Mouse (Mus musculus) forebrain, embryonic 14.5 days (tissue): ENCODE data around the gene Mob3c. TPM values are rescaled to one million over a fixed set of nuclear protein-coding genes. Genes with fewer than 3 reads are reported as not detected.

Experiments
- ATAC-seq: fragments of 200-750 bp; cut with Nextera tagmentation; 2 replicates; pipeline ENCODE4 v1.8.0; 2017; ENCODE audit warnings: mild to moderate bottlenecking, moderate library complexity
- DNase-seq: peaks from one replicate; pipeline ENCODE4 v3.0.0-alpha.2; 2015; ENCODE audit warnings: low spot score
- H3K27ac ChIP-seq: fragments of 300-500 bp; sonication (generic); 2 replicates; pipeline ENCODE4 v1.5.1; 2014; ENCODE audit warnings: low read depth, mild to moderate bottlenecking, control low read depth, low read length, moderate library complexity
- H3K27me3 ChIP-seq: fragments of 300-500 bp; sonication (generic); replicated peaks from 2 replicates; pipeline ENCODE4 v1.6.1; 2014; ENCODE audit warnings: low read length, control low read depth, mixed read lengths; ENCODE audit not compliant: control insufficient read depth, insufficient read depth
- H3K36me3 ChIP-seq: fragments of 300-500 bp; sonication (generic); 2 replicates; pipeline ENCODE4 v1.6.1; 2014; ENCODE audit warnings: low read length, control low read depth; ENCODE audit not compliant: control insufficient read depth, insufficient read depth
- H3K4me1 ChIP-seq: fragments of 300-500 bp; sonication (generic); 2 replicates; pipeline ENCODE4 v1.6.1; 2014; ENCODE audit warnings: antibody characterized with exemption, low read length, control low read depth; ENCODE audit not compliant: control insufficient read depth, insufficient read depth
- H3K4me2 ChIP-seq: fragments of 300-500 bp; sonication (generic); 2 replicates; pipeline ENCODE4 v1.6.1; 2014; ENCODE audit warnings: mild to moderate bottlenecking, control low read depth, low read length
- H3K4me3 ChIP-seq: fragments of 300-500 bp; sonication (generic); 2 replicates; pipeline ENCODE4 v1.5.1; 2014; ENCODE audit warnings: low read depth, low read length, control low read depth
- H3K9ac ChIP-seq: fragments of 300-500 bp; sonication (generic); 2 replicates; pipeline ENCODE4 v1.6.1; 2014; ENCODE audit warnings: mild to moderate bottlenecking, low read length, control low read depth, moderate library complexity
- H3K9me3 ChIP-seq: fragments of 300-500 bp; sonication (generic); replicated peaks from 2 replicates; pipeline ENCODE4 v1.6.1; 2016; ENCODE audit warnings: low read length, control low read depth, mixed read lengths; ENCODE audit not compliant: control insufficient read depth
- WGBS: fragments of 180-500 bp; shearing (Covaris S2); extraction: QIAGEN DNeasy Blood & Tissue Kit; methylation state at CpG from one replicate; pipeline ENCODE4 v1.1.7; 2014; 5-methylcytosine and 5-hydroxymethylcytosine counted together
- polyA plus RNA-seq: library from polyadenylated mRNA; unstranded; fragments of >200 nt; fragmentation: Nextera tagmentation; extraction: Ambion mirVana; gene quantifications from 2 replicates; pipeline ENCODE4 v1.2.1, GENCODE M21; 2014

The Mob3c gene
- polyA plus RNA-seq, 1 experiment from 2014 or later = 3.1 TPM

DNA sequence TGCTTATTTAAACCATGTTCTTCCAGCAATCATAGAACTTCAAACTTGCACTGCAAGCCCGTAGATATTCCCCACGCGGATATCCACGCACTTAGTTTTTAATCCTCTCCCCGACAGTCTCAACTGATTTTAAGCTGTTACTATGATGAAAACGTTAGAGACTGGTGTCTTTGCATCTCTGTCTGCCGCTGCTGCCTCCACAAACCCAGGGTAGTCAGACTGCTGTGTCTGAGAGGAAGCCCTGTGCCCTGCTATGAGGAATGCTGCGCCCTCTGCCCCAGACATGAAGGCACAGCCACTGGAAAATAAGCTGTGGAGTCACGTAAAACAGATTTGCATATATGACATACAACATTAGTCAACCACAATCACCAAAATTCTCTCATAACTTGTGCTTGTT, 50.9 kb downstream of the Mob3c start:
- Histone ChIP-seq H3K4me3 (no peak overlapping the region), H3K4me1 (peaks cover 26% of the 10 kb centered on the region), H3K36me3 (0 out of 2 replicates have a peak, but pooled peaks cover 4% of the 10 kb centered on the region), H3K9ac (no peak overlapping the region), H3K27me3 (no peaks in the 10 kb centered on the region), H3K27ac (0 out of 2 replicates have a peak overlapping the region, but pooled peaks have one; percentile 14), H3K9me3 (no peaks in the 10 kb centered on the region), H3K4me2 (no peak overlapping the region; the same call in 1 of the 2 replicates)
- ATAC-seq (no peak), DNase-seq (no peak)
- 37% methylated on average over 9 of the region's 9 CpGs for WGBS

- ATAC-seq (peak; percentile 41; the same call in 1 of the 2 replicates), DNase-seq (peak; percentile 84)
- H3K4me1 ChIP-seq = peaks cover 26% of the 10 kb centered on the region
- 0% methylated on average over 1 of the region's 1 CpGs for WGBS
- H3K9ac ChIP-seq = no peak overlapping the region
- no peaks in the 10 kb centered on the region for H3K27me3 ChIP-seq
- no peak overlapping the region; the same call in 1 of the 2 replicates for H3K27ac ChIP-seq
- no peak overlapping the region for H3K4me2 ChIP-seq
- no peaks in the 10 kb centered on the region for H3K36me3 ChIP-seq
- no peak overlapping the region for H3K4me3 ChIP-seq
- no peaks in the 10 kb centered on the region for H3K9me3 ChIP-seq
Observed at GRCm38 (mm10) chr4:115881183-115881582, 53.3 kb downstream of the Mob3c start.

DNA sequence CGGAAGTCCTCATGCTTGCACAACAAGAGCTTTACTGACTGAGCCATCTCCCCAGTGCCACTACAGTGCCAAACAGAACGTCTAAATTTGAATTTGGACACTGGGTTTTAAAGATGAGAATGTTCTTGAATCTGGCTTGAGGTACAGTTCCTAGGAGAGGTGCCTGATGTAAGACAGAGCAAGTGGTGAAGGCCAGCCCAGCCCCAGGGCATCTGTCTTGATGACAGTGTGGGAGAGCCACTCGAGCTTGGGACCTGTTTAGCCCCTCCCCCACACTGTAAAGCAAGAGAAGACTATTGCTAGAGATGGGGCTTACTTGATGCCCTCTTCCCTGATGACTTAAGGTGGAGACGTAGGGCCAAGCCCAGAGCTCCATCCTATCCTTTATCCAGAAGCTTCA, 54.3 kb downstream of the Mob3c start:
- Histone ChIP-seq H3K4me2 (no peak overlapping the region), H3K9me3 (no peaks in the 10 kb centered on the region), H3K4me1 (peaks cover 26% of the 10 kb centered on the region), H3K27ac (no peak overlapping the region; the same call in 1 of the 2 replicates), H3K36me3 (no peaks in the 10 kb centered on the region), H3K4me3 (no peak overlapping the region), H3K27me3 (no peaks in the 10 kb centered on the region), H3K9ac (no peak overlapping the region)
- 69% methylated on average over 4 of the region's 4 CpGs for WGBS
- no peak for DNase-seq
- no peak for ATAC-seq

GRCm38 (mm10) chr4:115884022-115884421, 56.1 kb downstream of the Mob3c start, which contains the start of gene Kncn:
Gene Kncn, plus strand, starts transcription at chr4:115884400.
- no peaks in the 10 kb centered on the region for H3K9me3 ChIP-seq
- no peak within 1 kb of the TSS for H3K4me2 ChIP-seq
- H3K36me3 ChIP-seq = no peaks in the 10 kb centered on the region
- H3K9ac ChIP-seq = no peak within 1 kb of the TSS
- H3K27ac ChIP-seq = no peak within 1 kb of the TSS
- H3K27me3 ChIP-seq = no peaks in the 10 kb centered on the region; the same call in 1 of the 2 replicates
- no peak within 1 kb of the TSS for H3K4me3 ChIP-seq
- DNase-seq (no peak), ATAC-seq (no peak)
- WGBS = 79% methylated on average over 6 of the region's 6 CpGs
- peaks cover 13% of the 10 kb centered on the region for H3K4me1 ChIP-seq

Other genes with a start within 250 kb of the Mob3c start
- gene Cyp4a32, start 227.1 kb upstream of the Mob3c start, polyA plus RNA-seq = not detected in 2 replicates
- 0.33 TPM in 2 replicates for gene Cyp4b1, start 180.4 kb upstream of the Mob3c start, polyA plus RNA-seq
- gene Efcab14, start 90.3 kb upstream of the Mob3c start, polyA plus RNA-seq = 17.7 and 23.4 TPM in 2 replicates
- gene Tex38, start 47.1 kb upstream of the Mob3c start, polyA plus RNA-seq = not detected in 2 replicates
- 30.1 and 36.2 TPM in 2 replicates for gene Atpaf1, start 43.3 kb upstream of the Mob3c start, polyA plus RNA-seq
- 19.6 and 20.0 TPM in 2 replicates for gene Mknk1, start 11.1 kb downstream of the Mob3c start, polyA plus RNA-seq
- 0.31 TPM in 1 of 2 replicates, not detected in the other for gene Kncn, start 56.3 kb downstream of the Mob3c start, polyA plus RNA-seq
- not detected in 2 replicates for gene 6430628N08Rik, start 62.6 kb downstream of the Mob3c start, polyA plus RNA-seq
- gene Dmbx1, start 111.8 kb downstream of the Mob3c start, polyA plus RNA-seq = 0.05 TPM in 2 replicates
- gene Faah, start 189.8 kb downstream of the Mob3c start, polyA plus RNA-seq = 7.0 and 7.3 TPM in 2 replicates
- gene Nsun4, start 225.8 kb downstream of the Mob3c start, polyA plus RNA-seq = 14.2 and 15.3 TPM in 2 replicates
- gene Uqcrh, start 247.0 kb downstream of the Mob3c start, polyA plus RNA-seq = 479 and 583 TPM in 2 replicates
- gene Lrrc41, start 247.2 kb downstream of the Mob3c start, polyA plus RNA-seq = 67.9 and 74.0 TPM in 2 replicates